8 mouse cellular contexts compared by ENCODE assay signal in genomic region chr11:32456356-32456755, GRCm38 (mm10). TPM values are rescaled to one million over a fixed set of nuclear protein-coding genes. Genes with fewer than 3 reads are reported as not detected.
DNase-seq lines count a peak whose midpoint lies in the region; TF ChIP-seq lines count a peak whose summit lies in the region.

No protein-coding gene starts in this region.

- H3K79me2 ChIP-seq in heart, adult 2 months (replicated peaks; ENCODE audit: control insufficient read depth, insufficient read depth, low read length): no peaks in the 10 kb centered on the region

- H3K4me1 ChIP-seq in heart, adult 2 months (ENCODE audit: control insufficient read depth, insufficient read depth, low read length): no peaks in the 10 kb centered on the region; the same call in none of the 2 replicates
- no peaks in the 10 kb centered on the region for H3K4me1 ChIP-seq in ES-E14 (ENCODE audit: control insufficient read depth in 2 of 2, insufficient read depth in 2 of 2, low read length in 2 of 2, poor library complexity in 1 of 2)
- no peaks in the 10 kb centered on the region for H3K4me1 ChIP-seq in thymus, adult 2 months (replicated peaks; ENCODE audit: control insufficient read depth, insufficient read depth, low read length)

- H3K4me3 ChIP-seq in heart, adult 2 months: peak overlapping the region; percentile 79
- H3K4me3 ChIP-seq in ES-E14 (ENCODE audit: insufficient read depth in 1 of 2, low read depth in 1 of 2, low read length in 2 of 2, poor library complexity in 1 of 2, severe bottlenecking in 1 of 2): peak overlapping the region; percentile 89 to 99
- no peak overlapping the region for H3K4me3 ChIP-seq in thymus, adult 2 months (ENCODE audit: control insufficient read depth, insufficient read depth, low read length)

- no peak for TF ChIP-seq CTCF in heart, adult 2 months (IDR thresholded peaks at IDR 0.05)
- TF ChIP-seq CTCF in thymus, adult 2 months (IDR thresholded peaks at IDR 0.05; ENCODE audit: borderline replicate concordance, control insufficient read depth, extremely low read depth, insufficient read depth, low read length, poor library complexity): no peak

- no peaks in the 10 kb centered on the region for H3K27me3 ChIP-seq in heart, adult 2 months (ENCODE audit: control insufficient read depth, insufficient read depth, low read length)
- H3K27me3 ChIP-seq in thymus, adult 2 months (ENCODE audit: control insufficient read depth, insufficient read depth, low read length): no peaks in the 10 kb centered on the region; the same call in 1 of the 2 replicates

- no peak for DNase-seq in heart, adult 2 months
- DNase-seq in heart, adult 9 months (ENCODE audit: low spot score in 2 of 2): no peak
- no peak for DNase-seq in ES-E14 (ENCODE audit: low read depth, low spot score)
- DNase-seq in forelimb bud, embryonic 11.5 days (ENCODE audit: low read depth, low spot score): peak; percentile 16
- peak; percentile 39 for DNase-seq in mesoderm, embryonic 11.5 days (ENCODE audit: low read depth, low spot score)
- DNase-seq in thymus, adult 2 months: no peak
- DNase-seq in left cerebral cortex, adult 11 months (ENCODE audit: low spot score): no peak
- no peak for DNase-seq in left cerebral cortex, postnatal 10 days (ENCODE audit: extremely low spot score in 1 of 2, low spot score in 2 of 2)

- intact Hi-C loops in heart, adult 2 months (cut with DNase I): loop anchor here (10.0 kb wide), 1 partner anchor 688 kb away; the partner anchor contains the start of gene Fgf18
- intact Hi-C loops in left cerebral cortex, postnatal 10 days (cut with DNase I): loop anchor here (5.0 kb wide), 1 partner anchor 41 kb away; no protein-coding TSS in a partner anchor

- H3K9me3 ChIP-seq in ES-E14 (ENCODE audit: control insufficient read depth, insufficient read depth, low read depth, low read length): no peaks in the 10 kb centered on the region

- H3K9ac ChIP-seq in heart, adult 2 months (ENCODE audit: low read depth, low read length): peak overlapping the region; percentile 41; the same call in 1 of the 2 replicates
- H3K9ac ChIP-seq in ES-E14 (ENCODE audit: insufficient read depth, low read depth, low read length, poor library complexity, severe bottlenecking): no peak overlapping the region

- TF ChIP-seq EP300 in heart, adult 2 months (IDR thresholded peaks at IDR 0.05; ENCODE audit: insufficient read depth, low read depth, low read length): no peak

- H3K27ac ChIP-seq in heart, adult 2 months: no peak overlapping the region
- H3K27ac ChIP-seq in ES-E14 (ENCODE audit: insufficient read depth, low read depth, low read length, poor library complexity, severe bottlenecking): no peak overlapping the region
- no peak overlapping the region for H3K27ac ChIP-seq in thymus, adult 2 months (ENCODE audit: control insufficient read depth, insufficient read depth, low read length)

- 31% methylated on average over 6 of the region's 6 CpGs for WGBS in heart, adult 2 months
- WGBS in thymus, adult 2 months: 60% methylated on average over 6 of the region's 6 CpGs

- in situ Hi-C loops in ES-E14 (cut with MboI; ENCODE audit: low sequenced_read_pairs in 2 of 2, unreplicated experiment in 2 of 2): no loop called here

- H3K36me3 ChIP-seq in heart, adult 2 months (ENCODE audit: control insufficient read depth, insufficient read depth, low read length): no peaks in the 10 kb centered on the region; the same call in 1 of the 2 replicates
- no peaks in the 10 kb centered on the region for H3K36me3 ChIP-seq in ES-E14 (ENCODE audit: control insufficient read depth, insufficient read depth, low read length, poor library complexity, severe bottlenecking)
- no peaks in the 10 kb centered on the region for H3K36me3 ChIP-seq in thymus, adult 2 months (ENCODE audit: control insufficient read depth, insufficient read depth, low read length)

- no peak for TF ChIP-seq POLR2A in heart, adult 2 months (IDR thresholded peaks at IDR 0.05; ENCODE audit: insufficient read depth, low read depth, low read length)
- TF ChIP-seq POLR2A in thymus, adult 2 months (IDR thresholded peaks at IDR 0.05; ENCODE audit: control insufficient read depth, extremely low read depth, insufficient read depth, low read length, poor library complexity): no peak

TF ChIP-seq in ES-E14, 5 proteins besides CTCF, POLR2A, EP300 and RAD21:
- TF ChIP-seq ZC3H11A (IDR thresholded peaks at IDR 0.05; ENCODE audit: borderline replicate concordance, low read depth, low read length) (no peak), CHD2 (IDR thresholded peaks at IDR 0.05; ENCODE audit: low read depth, low read length) (no peak), ZNF384 (IDR thresholded peaks at IDR 0.05; ENCODE audit: low read depth, low read length) (no peak), MAFK (IDR thresholded peaks at IDR 0.05; ENCODE audit: insufficient read depth, low read depth, low read length) (no peak), HCFC1 (IDR thresholded peaks at IDR 0.05; ENCODE audit: borderline replicate concordance, insufficient read depth, low read length) (no peak)

RNA-seq across cellular contexts. Expression of gene Ubtd2, which starts 1.2 kb away (rescaled TPM):
- 1 to 10 TPM; 4.2 to 5.1 TPM for total RNA-seq in heart, adult 2 months (2021)
- 4.5 and 6.8 TPM in 2 replicates for polyA plus RNA-seq in heart, adult 2 months (2012; rRNA removed)
- 15.2 and 18.3 TPM in 2 replicates for total RNA-seq in ES-E14 (2012; rRNA removed)
- polyA plus RNA-seq in thymus, adult 2 months (2012; rRNA removed): 8.7 and 9.1 TPM in 2 replicates
- total RNA-seq in left cerebral cortex, postnatal 10 days (2021): 10 to 100 TPM; 46.9 to 54.9 TPM

Comparison
In these comparisons a context has a peak if more than half of its experiments do, and no peak if none do; other contexts are left out.
1. DNase-seq: peak in forelimb bud, embryonic 11.5 days (single experiment) and mesoderm, embryonic 11.5 days (single experiment); none in heart, adult 2 months (0 of 2), heart, adult 9 months (0 of 2), ES-E14 (single experiment), thymus, adult 2 months (single experiment), left cerebral cortex, adult 11 months (single experiment) and left cerebral cortex, postnatal 10 days (0 of 2).